Mouse (Mus musculus) heart, postnatal 0 days (tissue): ENCODE data around the gene Trpd52l3. TPM values are rescaled to one million over a fixed set of nuclear protein-coding genes. Genes with fewer than 3 reads are reported as not detected.

Source experiments
- ATAC-seq: fragments of 200-750 bp; cut with Nextera tagmentation; 2 replicates; pipeline ENCODE4 v1.8.0; 2017; ENCODE audit warnings: low read depth, moderate number of reproducible peaks, moderate library complexity; ENCODE audit not compliant: insufficient read depth
- DNase-seq: peaks from one replicate; pipeline ENCODE4 v3.0.0-alpha.2; 2016; ENCODE audit warnings: low spot score
- H3K27ac ChIP-seq: fragments of 300-500 bp; sonication (generic); 2 replicates; pipeline ENCODE4 v1.5.1; 2014; ENCODE audit warnings: low read depth, mild to moderate bottlenecking
- H3K27me3 ChIP-seq: fragments of 300-500 bp; sonication (generic); 2 replicates; pipeline ENCODE4 v1.6.1; 2014; ENCODE audit warnings: low read length, mixed read lengths; ENCODE audit not compliant: control insufficient read depth, insufficient read depth
- H3K36me3 ChIP-seq: fragments of 300-500 bp; sonication (generic); replicated peaks from 2 replicates; pipeline ENCODE4 v1.6.1; 2014; ENCODE audit warnings: low read length, mixed read lengths; ENCODE audit not compliant: control insufficient read depth, insufficient read depth
- H3K4me1 ChIP-seq: fragments of 300-500 bp; sonication (generic); 2 replicates; pipeline ENCODE4 v1.6.1; 2014; ENCODE audit warnings: antibody characterized with exemption; ENCODE audit not compliant: control insufficient read depth, insufficient read depth
- H3K4me2 ChIP-seq: fragments of 300-500 bp; sonication (generic); 2 replicates; pipeline ENCODE4 v1.6.1; 2014; ENCODE audit warnings: low read depth, mild to moderate bottlenecking, low read length, moderate library complexity
- H3K4me3 ChIP-seq: fragments of 300-500 bp; sonication (generic); 2 replicates; pipeline ENCODE4 v1.5.1; 2014; ENCODE audit warnings: low read depth, low read length
- H3K9ac ChIP-seq: fragments of 300-500 bp; sonication (generic); replicated peaks from 2 replicates; pipeline ENCODE4 v1.6.1; 2014; ENCODE audit warnings: low read depth, low read length, mixed read lengths
- H3K9me3 ChIP-seq: fragments of 300-500 bp; sonication (generic); replicated peaks from 2 replicates; pipeline ENCODE4 v1.6.1; 2016; ENCODE audit warnings: low read length; ENCODE audit not compliant: control insufficient read depth
- CTCF ChIP-seq: IDR thresholded peaks from 2 replicates; pipeline ENCODE4 v1.5.1; 2016; ENCODE audit warnings: antibody characterized with exemption, control low read depth, low read depth
- EP300 ChIP-seq: IDR thresholded peaks from 2 replicates; pipeline ENCODE4 v1.6.1; 2016; ENCODE audit warnings: antibody characterized with exemption, low read depth
- WGBS: fragments of 180-500 bp; shearing (Covaris S2); extraction: QIAGEN DNeasy Blood & Tissue Kit; methylation state at CpG from one replicate; pipeline ENCODE4 v1.1.7; 2014; 5-methylcytosine and 5-hydroxymethylcytosine counted together
- polyA plus RNA-seq: library from polyadenylated mRNA; unstranded; fragments of >200 nt; fragmentation: Nextera tagmentation; extraction: Ambion mirVana; gene quantifications from 2 replicates; pipeline ENCODE4 v1.2.1, GENCODE M21; 2015
- total RNA-seq: library from RNA; depleted of rRNA; stranded (reverse); fragments of >200 nt; gene quantifications from 2 replicates; pipeline ENCODE4 v1.2.3, GENCODE M21; 2014; ENCODE audit warnings: low replicate concordance

Gene Trpd52l3
- total and polyA plus RNA-seq, 2 experiments from 2014 or later: not detected

GRCm38 (mm10) chr19:29986464-29987091 is 17.0 kb upstream of the Trpd52l3 start:
- Histone ChIP-seq H3K4me3 (no peak overlapping the region), H3K27me3 (no peaks in the 10 kb centered on the region), H3K9ac (no peak overlapping the region; the same call in 1 of the 2 replicates), H3K27ac (peak overlapping the region; percentile 74), H3K9me3 (no peaks in the 10 kb centered on the region), H3K36me3 (no peaks in the 10 kb centered on the region), H3K4me1 (0 out of 2 replicates have a peak, but pooled peaks cover 5% of the 10 kb centered on the region), H3K4me2 (peak overlapping the region; percentile 36; the same call in 1 of the 2 replicates)
- DNase-seq: peak; percentile 51
- 37% methylated on average over 12 of the region's 12 CpGs for WGBS
- peak; percentile 84 for ATAC-seq
- TF ChIP-seq EP300 (peak; percentile 61; the same call in 1 of the 2 replicates), CTCF (no peak)

GRCm38 (mm10) chr19:30000406-30001365 is 2.9 kb upstream of the Trpd52l3 start:
- ATAC-seq (no peak), DNase-seq (no peak)
- H3K36me3 ChIP-seq: no peaks in the 10 kb centered on the region
- no peak overlapping the region for H3K4me2 ChIP-seq
- no peaks in the 10 kb centered on the region for H3K9me3 ChIP-seq
- 59% methylated on average over 12 of the region's 12 CpGs for WGBS
- H3K9ac ChIP-seq: no peak overlapping the region
- H3K27me3 ChIP-seq: no peaks in the 10 kb centered on the region
- TF ChIP-seq CTCF (no peak), EP300 (no peak)
- H3K4me3 ChIP-seq: no peak overlapping the region
- H3K27ac ChIP-seq: no peak overlapping the region
- no peaks in the 10 kb centered on the region for H3K4me1 ChIP-seq

- no peak for DNase-seq
Measured at GRCm38 (mm10) chr19:30001550-30001949, 2.0 kb upstream of the Trpd52l3 start.

GRCm38 (mm10) chr19:30006371-30006770 is 2.8 kb downstream of the Trpd52l3 start:
- Histone ChIP-seq H3K4me1 (peaks cover 6% of the 10 kb centered on the region; the same call in 1 of the 2 replicates), H3K4me3 (no peak overlapping the region), H3K36me3 (no peaks in the 10 kb centered on the region), H3K4me2 (no peak overlapping the region), H3K27ac (no peak overlapping the region), H3K9me3 (no peaks in the 10 kb centered on the region), H3K9ac (no peak overlapping the region), H3K27me3 (no peaks in the 10 kb centered on the region)
- no peak for ATAC-seq
- TF ChIP-seq CTCF (no peak), EP300 (no peak)
- no peak for DNase-seq
- WGBS: 63% methylated on average over 3 of the region's 3 CpGs

More at GRCm38 (mm10) chr19:30001550-30001949, 2.0 kb upstream of the Trpd52l3 start:
- Histone ChIP-seq H3K4me3 (no peak overlapping the region), H3K9me3 (no peaks in the 10 kb centered on the region), H3K4me2 (no peak overlapping the region), H3K36me3 (no peaks in the 10 kb centered on the region), H3K27me3 (no peaks in the 10 kb centered on the region), H3K9ac (no peak overlapping the region), H3K4me1 (no peaks in the 10 kb centered on the region), H3K27ac (no peak overlapping the region)
- 77% methylated on average over 6 of the region's 6 CpGs for WGBS
- TF ChIP-seq EP300: no peak
- TF ChIP-seq CTCF: no peak
- no peak for ATAC-seq

GRCm38 (mm10) chr19:30010520-30011296 is 7.1 kb downstream of the Trpd52l3 start:
- Histone ChIP-seq H3K4me3 (0 out of 2 replicates have a peak overlapping the region, but pooled peaks have one; percentile 0), H3K9me3 (no peaks in the 10 kb centered on the region), H3K9ac (no peak overlapping the region), H3K27me3 (no peaks in the 10 kb centered on the region), H3K36me3 (no peaks in the 10 kb centered on the region), H3K4me1 (peaks cover 6% of the 10 kb centered on the region; the same call in 1 of the 2 replicates), H3K4me2 (peak overlapping the region; percentile 34), H3K27ac (no peak overlapping the region)
- ATAC-seq (no peak), DNase-seq (no peak)
- 47% methylated on average over 13 of the region's 13 CpGs for WGBS
- TF ChIP-seq CTCF (no peak), EP300 (no peak)
